18 mouse cellular contexts compared by ENCODE assay signal in the genomic region with DNA sequence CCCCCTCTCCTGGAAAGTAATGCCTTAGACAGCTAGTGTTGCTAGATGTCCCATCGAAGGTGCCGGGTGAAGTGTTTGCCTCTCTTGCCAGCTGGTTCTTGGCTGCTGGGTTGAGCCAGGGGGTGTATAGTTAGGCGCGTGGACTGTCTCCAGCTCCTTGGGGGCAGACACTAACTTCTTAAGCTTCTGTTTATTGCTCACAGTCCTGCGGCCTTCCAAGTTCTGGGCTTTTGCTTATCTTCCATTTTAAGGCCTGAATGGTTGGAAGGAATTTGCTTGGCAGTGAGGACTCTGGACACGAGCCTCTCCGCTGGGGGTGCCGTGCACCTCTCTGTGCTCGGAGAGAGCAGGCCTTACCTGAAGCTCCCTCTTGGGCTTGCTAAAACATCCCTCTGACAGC. TPM values are rescaled to one million over a fixed set of nuclear protein-coding genes. Genes with fewer than 3 reads are reported as not detected.
DNase-seq lines count a peak whose midpoint lies in the region; ATAC-seq and TF ChIP-seq lines count a peak whose summit lies in the region.
"Had no signal": no experiment of that assay in that cellular context is flagged by ENCODE, and none has a peak within 500 bp of the region (broad histone marks: within the 10 kb centered on the region; RNA-seq: fewer than 3 reads in every experiment).

No protein-coding gene starts in this region.

- H3K4me1 ChIP-seq in lung, embryonic 14.5 days (ENCODE audit: insufficient read depth) = 0 out of 2 replicates have a peak, but pooled peaks cover 3% of the 10 kb centered on the region
- H3K4me1 ChIP-seq in lung, adult 2 months (ENCODE audit: control insufficient read depth, insufficient read depth, low read length) = no peaks in the 10 kb centered on the region
- H3K4me1 ChIP-seq in forebrain, embryonic 10.5 days = peaks cover 8% of the 10 kb centered on the region

- H3K4me2 ChIP-seq in lung, embryonic 14.5 days = no peak overlapping the region
- H3K4me2 ChIP-seq: embryonic facial prominence, embryonic 12.5 days; limb, embryonic 15.5 days; midbrain, embryonic 12.5 days had no signal

- intact Hi-C loops in heart, postnatal 14 days (cut with DNase I) = no loop called here

- 43% methylated on average over 9 of the region's 9 CpGs for WGBS in lung, embryonic 14.5 days
- WGBS in lung, adult 2 months = 63% methylated on average over 9 of the region's 9 CpGs
- 91% methylated on average over 9 of the region's 9 CpGs for WGBS in forebrain, embryonic 10.5 days

- H3K9ac ChIP-seq in lung, embryonic 14.5 days = no peak overlapping the region
- H3K9ac ChIP-seq: embryonic facial prominence, embryonic 12.5 days; limb, embryonic 15.5 days; liver, postnatal 0 days; midbrain, embryonic 12.5 days had no signal

- DNase-seq in heart, adult 18-20 months = peak; percentile 16 to 39
- no peak for DNase-seq in heart, postnatal 14 days
- peak; percentile 74 for DNase-seq in lung, embryonic 14.5 days
- DNase-seq in lung, adult 2 months = no peak
- peak; percentile 30 for DNase-seq in kidney, postnatal 14 days
- peak; percentile 32 to 76 for DNase-seq in lung, postnatal 4 days
- DNase-seq in forebrain, embryonic 10.5 days (ENCODE audit: extremely low spot score, low spot score) = no peak
- no peak for DNase-seq in embryo, embryonic 10.5 days (ENCODE audit: low spot score)
- DNase-seq: adrenal gland, postnatal 36 days; cerebellum, adult 2 months; gastrocnemius, adult 2 months; liver, postnatal 0 days; thymus, postnatal 36 days had no signal

- TF ChIP-seq POLR2A in lung, adult 2 months (IDR thresholded peaks at IDR 0.05; ENCODE audit: borderline replicate concordance, extremely low read depth, low read depth, low read length) = no peak

- H3K36me3 ChIP-seq in lung, embryonic 14.5 days (ENCODE audit: insufficient read depth) = no peaks in the 10 kb centered on the region
- no peaks in the 10 kb centered on the region for H3K36me3 ChIP-seq in forebrain, embryonic 10.5 days (replicated peaks)
- H3K36me3 ChIP-seq: embryonic facial prominence, embryonic 12.5 days; limb, embryonic 15.5 days; midbrain, embryonic 12.5 days had no signal

- H3K4me3 ChIP-seq in lung, embryonic 14.5 days (ENCODE audit: low read depth, low read length) = no peak overlapping the region
- no peak overlapping the region for H3K4me3 ChIP-seq in lung, adult 2 months (replicated peaks; ENCODE audit: extremely low read depth, low read depth, low read length)
- no peak overlapping the region for H3K4me3 ChIP-seq in forebrain, embryonic 10.5 days
- H3K4me3 ChIP-seq: embryonic facial prominence, embryonic 12.5 days; gastrocnemius, adult 2 months; limb, embryonic 15.5 days; midbrain, embryonic 12.5 days had no signal

- ATAC-seq in lung, embryonic 14.5 days (ENCODE audit: insufficient read depth) = peak; percentile 62; the same call in 1 of the 2 replicates
- ATAC-seq: hindbrain, embryonic 16.5 days; liver, postnatal 0 days had no signal

- no peak for TF ChIP-seq CTCF in lung, embryonic 14.5 days (IDR thresholded peaks at IDR 0.05; ENCODE audit: low read depth)
- no peak for TF ChIP-seq CTCF in lung, adult 2 months (IDR thresholded peaks at IDR 0.05; ENCODE audit: insufficient read depth, low read length)

- no peak overlapping the region for H3K27ac ChIP-seq in lung, embryonic 14.5 days (ENCODE audit: low read depth)
- H3K27ac ChIP-seq in forebrain, embryonic 10.5 days = no peak overlapping the region
- H3K27ac ChIP-seq: embryonic facial prominence, embryonic 12.5 days; gastrocnemius, adult 2 months; kidney, postnatal 0 days; limb, embryonic 15.5 days; midbrain, embryonic 12.5 days had no signal

- no peaks in the 10 kb centered on the region for H3K9me3 ChIP-seq in lung, embryonic 14.5 days (ENCODE audit: low read depth, low read length)
- H3K9me3 ChIP-seq in forebrain, embryonic 10.5 days = no peaks in the 10 kb centered on the region
- H3K9me3 ChIP-seq: embryonic facial prominence, embryonic 12.5 days; limb, embryonic 15.5 days; midbrain, embryonic 12.5 days had no signal

- H3K27me3 ChIP-seq in lung, embryonic 14.5 days (ENCODE audit: insufficient read depth, low read length) = no peaks in the 10 kb centered on the region
- no peaks in the 10 kb centered on the region; the same call in 1 of the 2 replicates for H3K27me3 ChIP-seq in forebrain, embryonic 10.5 days (ENCODE audit: poor library complexity, severe bottlenecking)
- H3K27me3 ChIP-seq: embryonic facial prominence, embryonic 12.5 days had no signal

RNA-seq across cellular contexts. Expression of gene Map3k20, which starts 54.9 kb away (rescaled TPM):
- 100 to 1,000 TPM; 270 to 291 TPM for total RNA-seq in heart, adult 18-20 months (2021)
- 100 to 1,000 TPM; 220 to 230 TPM for total RNA-seq in heart, postnatal 14 days (2021)
- 36.4 and 37.5 TPM in 2 replicates for polyA plus RNA-seq in lung, embryonic 14.5 days (2014; fragmentation: Nextera tagmentation; extraction: Ambion mirVana)
- polyA plus RNA-seq in lung, adult 2 months (2012; rRNA removed) = 20.3 and 35.9 TPM in 2 replicates
- 6.9 and 7.6 TPM in 2 replicates for polyA plus RNA-seq in forebrain, embryonic 10.5 days (2016; fragmentation: Nextera tagmentation; extraction: Ambion mirVana)

Comparison
In these comparisons a context has a peak if more than half of its experiments do, and no peak if none do; other contexts are left out.
1. DNase-seq: peak in heart, adult 18-20 months (2 of 2), lung, embryonic 14.5 days (single experiment), kidney, postnatal 14 days (single experiment) and lung, postnatal 4 days (2 of 2); none in heart, postnatal 14 days (0 of 2), lung, adult 2 months (single experiment), forebrain, embryonic 10.5 days (single experiment) and embryo, embryonic 10.5 days (single experiment).